Mouse (Mus musculus) embryonic facial prominence, embryonic 10.5 days (tissue): ENCODE measurements around the gene Hdc. TPM values are rescaled to one million over a fixed set of nuclear protein-coding genes. Genes with fewer than 3 reads are reported as not detected.

Source experiments
- DNase-seq: peaks from one replicate; pipeline ENCODE4 v3.0.0-alpha.2; 2017; ENCODE audit warnings: low spot score
- H3K27ac ChIP-seq: fragments of 300-500 bp; sonication (generic); replicated peaks from 2 replicates; pipeline ENCODE4 v1.5.1; 2016; ENCODE audit warnings: mild to moderate bottlenecking
- H3K27me3 ChIP-seq: fragments of 300-500 bp; sonication (generic); replicated peaks from 2 replicates; pipeline ENCODE4 v1.6.1; 2016; ENCODE audit warnings: low read depth, mild to moderate bottlenecking; ENCODE audit not compliant: poor library complexity, severe bottlenecking
- H3K36me3 ChIP-seq: fragments of 300-500 bp; sonication (generic); replicated peaks from 2 replicates; pipeline ENCODE4 v1.6.1; 2016; ENCODE audit warnings: mild to moderate bottlenecking, moderate library complexity
- H3K4me1 ChIP-seq: fragments of 300-500 bp; sonication (generic); 2 replicates; pipeline ENCODE4 v1.6.1; 2016
- H3K4me3 ChIP-seq: fragments of 300-500 bp; sonication (generic); 2 replicates; pipeline ENCODE4 v1.5.1; 2016; ENCODE audit warnings: mild to moderate bottlenecking, moderate library complexity
- H3K9me3 ChIP-seq: fragments of 300-500 bp; sonication (generic); 2 replicates; pipeline ENCODE4 v1.6.1; 2016; ENCODE audit warnings: mild to moderate bottlenecking
- WGBS: fragments of 180-500 bp; shearing (Covaris S2); methylation state at CpG from one replicate; pipeline ENCODE4 v1.1.7; 2016; 5-methylcytosine and 5-hydroxymethylcytosine counted together
- polyA plus RNA-seq: library from polyadenylated mRNA; unstranded; fragments of >200 nt; fragmentation: Nextera tagmentation; extraction: Ambion mirVana; gene quantifications from 2 replicates; pipeline ENCODE4 v1.2.1, GENCODE M21; 2016

Hdc gene
- 0.40 and 0.95 TPM in 2 replicates for polyA plus RNA-seq

DNA sequence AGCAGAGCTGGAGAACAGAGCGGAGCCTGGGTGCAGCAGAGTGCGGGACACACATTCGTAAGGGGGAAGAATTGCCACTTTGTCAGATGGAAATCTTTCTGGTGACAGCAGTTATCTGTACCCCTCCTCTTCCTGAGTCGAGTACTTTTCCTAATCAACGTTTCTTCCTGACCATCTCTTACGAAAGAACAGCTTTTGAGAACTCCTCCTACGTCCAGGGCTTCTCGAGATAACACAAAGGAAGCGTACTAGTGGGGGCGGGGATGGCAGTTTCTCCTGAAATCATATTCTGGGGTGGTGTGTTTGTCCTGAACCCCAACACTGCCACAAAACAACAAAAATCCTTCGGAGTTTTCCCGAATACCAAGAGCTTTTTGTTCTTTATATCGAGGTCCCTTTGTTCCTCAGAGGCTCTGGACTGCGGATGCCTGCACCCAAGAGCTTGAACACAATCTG is at the start of gene Hdc:
Gene Hdc, minus strand, starts transcription at position 51 of the 456 bp plus-strand sequence.
- H3K9me3 ChIP-seq, result no peaks in the 10 kb centered on the region
- H3K27ac ChIP-seq, result no peak within 1 kb of the TSS
- no peaks in the 10 kb centered on the region for H3K36me3 ChIP-seq
- H3K4me3 ChIP-seq, result no peak within 1 kb of the TSS
- 77% methylated on average over 14 of the region's 14 CpGs for WGBS
- no peaks in the 10 kb centered on the region for H3K27me3 ChIP-seq
- 0 out of 2 replicates have a peak, but pooled peaks cover 5% of the 10 kb centered on the region for H3K4me1 ChIP-seq
- DNase-seq, result no peak

DNA sequence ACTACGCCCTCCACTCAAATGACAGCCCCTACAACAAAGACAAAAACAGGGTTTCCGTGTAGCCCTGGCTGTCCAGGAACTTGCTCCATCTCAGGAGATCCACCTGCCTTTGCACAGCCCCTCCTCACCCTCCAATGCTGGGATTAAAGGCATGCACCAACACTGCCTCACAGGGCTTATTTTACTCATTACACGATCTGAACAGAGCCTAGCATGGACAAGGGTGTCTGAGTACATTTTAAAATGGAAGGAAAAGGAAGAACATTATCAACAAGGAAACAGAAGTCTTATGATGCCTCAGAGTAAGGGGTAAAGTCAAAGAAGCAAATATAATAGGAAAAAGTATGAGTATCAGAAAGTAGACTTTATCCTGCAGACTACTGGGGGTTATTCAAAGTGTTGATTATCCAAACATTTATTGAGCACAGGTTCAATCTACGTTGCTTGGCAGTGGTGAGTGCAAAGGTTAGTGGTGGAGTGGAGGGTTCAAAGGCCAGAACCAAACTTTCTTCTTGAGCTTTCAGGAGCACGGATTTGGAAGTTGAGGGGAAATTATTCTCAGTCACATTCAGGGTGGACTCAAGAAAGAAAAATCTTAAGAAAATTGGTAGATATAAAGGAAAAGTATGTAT is 49.6 kb upstream of the Hdc start:
- no peak overlapping the region for H3K27ac ChIP-seq
- 93% methylated on average over 5 of the region's 5 CpGs for WGBS
- peaks cover 15% of the 10 kb centered on the region for H3K4me1 ChIP-seq
- peaks cover 20% of the 10 kb centered on the region for H3K36me3 ChIP-seq
- no peaks in the 10 kb centered on the region for H3K9me3 ChIP-seq
- no peaks in the 10 kb centered on the region for H3K27me3 ChIP-seq
- DNase-seq, result no peak
- H3K4me3 ChIP-seq, result no peak overlapping the region

DNA sequence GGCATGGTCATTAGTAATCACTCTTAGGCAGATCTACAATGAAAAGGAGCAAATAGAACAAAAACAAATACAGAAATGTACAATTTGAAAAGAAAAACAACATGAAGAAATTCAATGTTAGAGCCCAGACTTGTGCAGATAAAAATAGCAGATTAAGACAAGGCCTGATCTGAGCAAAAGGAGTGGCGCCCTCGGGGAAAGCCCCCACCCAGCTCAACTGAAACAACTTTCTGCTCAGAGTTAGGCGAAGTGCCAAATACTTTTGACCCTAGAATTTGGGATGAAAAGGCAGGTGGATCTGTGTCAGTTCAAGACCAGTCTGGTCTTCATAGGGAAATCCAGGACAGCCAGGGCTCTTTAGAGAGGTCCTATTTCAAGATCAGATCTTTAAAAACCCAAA is 46.9 kb upstream of the Hdc start:
- Histone ChIP-seq H3K9me3 (no peaks in the 10 kb centered on the region), H3K4me3 (no peak overlapping the region), H3K4me1 (no peaks in the 10 kb centered on the region), H3K27ac (no peak overlapping the region), H3K27me3 (no peaks in the 10 kb centered on the region), H3K36me3 (peaks cover 20% of the 10 kb centered on the region)
- 91% methylated on average over 3 of the region's 3 CpGs for WGBS
- no peak for DNase-seq

DNA sequence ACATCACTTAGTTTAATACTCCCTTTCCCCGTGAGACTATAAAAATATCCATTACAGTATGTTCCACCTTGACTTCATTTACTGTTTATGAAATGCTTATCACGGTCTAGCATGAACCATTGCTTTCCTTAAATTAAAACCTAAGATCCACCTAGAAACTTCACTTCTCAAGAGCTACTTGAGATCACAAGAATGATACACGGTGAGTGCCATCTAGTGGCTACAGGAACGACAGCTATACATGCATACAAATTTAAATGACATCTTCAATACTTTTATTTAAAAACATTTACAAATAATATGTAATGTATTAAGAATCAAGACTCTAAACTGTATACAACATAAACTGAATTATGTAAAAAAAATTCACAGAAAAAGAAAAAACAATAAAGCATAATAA is 44.4 kb upstream of the Hdc start:
- H3K27ac ChIP-seq, result no peak overlapping the region
- peaks cover 20% of the 10 kb centered on the region for H3K36me3 ChIP-seq
- no peak overlapping the region for H3K4me3 ChIP-seq
- 66% methylated on average over 4 of the region's 4 CpGs for WGBS
- no peaks in the 10 kb centered on the region for H3K27me3 ChIP-seq
- no peaks in the 10 kb centered on the region for H3K9me3 ChIP-seq
- H3K4me1 ChIP-seq, result no peaks in the 10 kb centered on the region
- no peak for DNase-seq

DNA sequence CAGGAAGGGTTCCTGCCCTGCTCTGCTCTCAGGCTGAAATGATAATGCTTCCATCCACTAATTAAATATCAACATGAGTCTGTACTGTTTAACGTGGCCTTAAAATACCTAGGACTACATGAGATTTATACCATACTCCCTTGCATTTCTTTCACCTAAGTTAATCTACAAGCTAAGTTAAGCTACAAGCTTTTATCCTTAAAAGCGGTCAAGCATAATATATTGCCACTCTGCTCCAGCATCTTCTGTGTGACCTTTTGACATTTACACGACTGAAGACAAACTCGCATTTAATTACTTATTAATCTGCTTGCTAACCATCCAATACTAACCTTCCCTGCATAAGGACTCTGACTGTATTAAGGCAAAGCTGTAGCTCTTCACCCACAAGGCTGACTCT is 33.8 kb upstream of the Hdc start:
- H3K4me1 ChIP-seq, result no peaks in the 10 kb centered on the region
- WGBS, result 89% methylated on average over 4 of the region's 4 CpGs
- H3K9me3 ChIP-seq, result no peaks in the 10 kb centered on the region
- H3K36me3 ChIP-seq, result peaks cover 89% of the 10 kb centered on the region
- H3K27me3 ChIP-seq, result no peaks in the 10 kb centered on the region
- DNase-seq, result no peak
- H3K4me3 ChIP-seq, result no peak overlapping the region
- no peak overlapping the region for H3K27ac ChIP-seq

DNA sequence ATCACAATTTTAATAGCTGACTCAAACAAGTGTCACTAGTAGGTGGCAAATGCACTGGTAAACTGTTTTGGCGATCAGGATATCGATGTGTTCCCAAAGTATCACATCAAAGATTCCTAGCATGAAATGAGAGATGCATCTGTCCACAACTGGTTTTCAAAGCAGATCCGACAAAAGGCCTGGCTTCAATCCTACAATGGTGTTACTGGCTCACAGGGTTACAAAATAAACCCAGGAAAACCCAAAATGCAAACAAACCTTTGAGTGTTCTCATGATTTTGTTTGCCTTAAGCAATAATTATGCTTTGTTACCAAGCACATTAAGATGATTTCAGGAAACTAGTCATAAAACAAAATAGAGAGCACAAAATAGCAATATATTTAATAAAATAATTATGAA is 28.7 kb upstream of the Hdc start:
- Histone ChIP-seq H3K36me3 (peaks cover 97% of the 10 kb centered on the region), H3K9me3 (no peaks in the 10 kb centered on the region), H3K4me1 (no peaks in the 10 kb centered on the region), H3K4me3 (no peak overlapping the region), H3K27ac (no peak overlapping the region), H3K27me3 (no peaks in the 10 kb centered on the region)
- DNase-seq, result no peak
- WGBS, result 94% methylated on average over 3 of the region's 3 CpGs

DNA sequence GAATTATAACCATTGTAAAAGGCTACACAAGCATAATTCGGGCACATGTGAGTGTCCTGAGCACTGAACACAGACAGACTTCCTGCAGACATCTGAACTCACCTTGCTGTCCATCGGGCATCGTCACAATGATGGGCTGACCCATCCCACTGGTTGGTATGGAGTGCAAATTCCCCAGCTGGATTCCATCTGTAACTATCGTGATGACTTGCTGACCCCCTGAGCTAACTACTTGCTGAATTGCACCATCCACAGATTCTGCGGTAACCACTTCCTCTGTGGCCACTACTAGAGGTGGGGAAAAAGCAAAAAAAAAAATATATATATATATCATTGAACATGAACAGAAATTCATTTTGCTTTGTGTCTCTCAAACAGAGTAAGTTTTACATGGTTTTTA is 27.4 kb upstream of the Hdc start:
- Histone ChIP-seq H3K36me3 (peaks cover 97% of the 10 kb centered on the region), H3K27ac (no peak overlapping the region), H3K4me1 (no peaks in the 10 kb centered on the region), H3K9me3 (no peaks in the 10 kb centered on the region), H3K27me3 (no peaks in the 10 kb centered on the region), H3K4me3 (no peak overlapping the region)
- DNase-seq, result no peak
- 91% methylated on average over 5 of the region's 5 CpGs for WGBS

DNA sequence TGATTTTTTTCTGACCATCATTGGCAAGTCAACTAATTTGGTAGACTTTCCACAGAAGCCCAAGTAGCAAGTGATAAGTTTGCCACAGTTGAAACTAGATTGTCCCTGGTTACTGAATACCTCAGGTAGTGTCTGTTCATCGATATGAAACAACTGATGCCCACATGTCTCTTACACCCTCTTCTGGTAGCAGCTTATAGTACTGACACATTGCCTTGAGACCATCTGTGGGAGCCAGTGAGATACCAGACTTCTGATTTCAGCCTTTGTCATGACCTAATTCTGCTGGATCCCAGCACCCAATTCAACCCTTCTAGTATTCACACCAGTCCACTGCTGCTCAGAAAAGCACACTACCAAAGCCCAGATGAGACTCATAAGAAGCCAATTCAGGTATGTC is 25.7 kb upstream of the Hdc start:
- Histone ChIP-seq H3K27ac (no peak overlapping the region), H3K9me3 (no peaks in the 10 kb centered on the region; the same call in 1 of the 2 replicates), H3K27me3 (no peaks in the 10 kb centered on the region), H3K4me1 (no peaks in the 10 kb centered on the region), H3K36me3 (peaks cover 97% of the 10 kb centered on the region), H3K4me3 (no peak overlapping the region)
- WGBS, result 98% methylated on average over 1 of the region's 1 CpGs
- no peak for DNase-seq

DNA sequence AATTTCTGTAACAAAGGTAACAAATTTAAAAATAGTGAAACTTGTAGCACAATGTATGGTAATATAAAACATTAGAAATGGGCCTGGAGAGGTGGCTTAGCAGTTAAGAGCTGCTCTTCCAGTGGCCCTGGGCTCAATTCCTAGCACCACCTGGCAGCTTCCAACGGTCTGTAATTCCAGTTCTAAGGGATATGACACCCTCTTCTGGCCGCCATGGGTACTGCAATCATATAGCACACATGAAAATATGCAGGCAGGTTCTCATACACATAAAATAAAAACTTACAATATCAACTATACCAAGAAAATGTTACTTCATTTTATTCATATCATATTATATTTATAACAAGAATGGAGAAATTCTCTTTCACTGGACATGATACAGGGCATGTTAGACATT is 21.2 kb upstream of the Hdc start:
- Histone ChIP-seq H3K9me3 (no peaks in the 10 kb centered on the region; the same call in 1 of the 2 replicates), H3K4me1 (no peaks in the 10 kb centered on the region), H3K4me3 (no peak overlapping the region), H3K27me3 (no peaks in the 10 kb centered on the region), H3K36me3 (peaks cover 89% of the 10 kb centered on the region), H3K27ac (no peak overlapping the region)
- DNase-seq, result no peak
- WGBS, result 91% methylated on average over 2 of the region's 2 CpGs

DNA sequence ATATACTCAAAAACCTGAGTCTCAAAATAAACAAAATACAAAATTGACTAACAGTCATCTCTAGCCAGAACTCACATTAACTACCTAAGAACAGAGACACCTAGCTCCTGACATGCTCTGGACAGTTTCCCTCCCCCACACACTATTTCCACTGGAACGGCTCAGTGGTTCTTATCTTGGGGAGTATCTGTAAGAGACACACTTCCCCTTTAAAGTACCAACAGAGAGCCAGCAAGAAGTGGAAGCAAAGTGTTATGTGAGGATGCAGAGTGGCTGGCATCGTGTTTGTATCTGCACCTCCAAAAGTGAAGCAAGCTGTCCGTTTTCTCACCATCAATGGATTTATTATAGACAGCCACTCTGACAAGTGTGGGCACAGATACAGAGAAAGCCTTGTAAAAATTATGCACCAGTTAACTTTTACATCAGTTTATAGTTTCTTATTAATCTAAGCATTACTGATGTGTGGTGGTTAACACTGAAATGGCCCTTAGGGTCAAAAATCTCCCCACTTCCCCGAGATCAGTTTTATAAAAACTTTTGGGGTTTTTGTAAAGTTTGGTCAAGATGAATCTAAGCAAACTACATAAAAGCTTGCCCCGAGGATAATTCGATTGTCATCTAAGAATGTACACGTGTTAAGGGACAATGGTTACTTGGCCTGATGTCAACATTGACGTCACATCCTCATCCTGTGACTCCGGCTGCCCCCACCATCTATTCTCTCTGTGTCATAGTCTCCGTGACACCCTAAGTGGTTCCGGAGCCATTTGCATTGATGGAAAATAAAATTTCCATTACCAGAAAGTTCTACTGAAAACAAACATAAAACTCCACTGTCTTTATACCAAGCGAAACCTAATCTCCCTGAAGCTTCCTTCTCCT is 17.1 kb upstream of the Hdc start:
- Histone ChIP-seq H3K4me3 (no peak overlapping the region), H3K4me1 (no peaks in the 10 kb centered on the region), H3K36me3 (peaks cover 87% of the 10 kb centered on the region), H3K9me3 (no peaks in the 10 kb centered on the region; the same call in 1 of the 2 replicates), H3K27me3 (no peaks in the 10 kb centered on the region), H3K27ac (no peak overlapping the region)
- DNase-seq, result no peak
- 86% methylated on average over 12 of the region's 12 CpGs for WGBS

DNA sequence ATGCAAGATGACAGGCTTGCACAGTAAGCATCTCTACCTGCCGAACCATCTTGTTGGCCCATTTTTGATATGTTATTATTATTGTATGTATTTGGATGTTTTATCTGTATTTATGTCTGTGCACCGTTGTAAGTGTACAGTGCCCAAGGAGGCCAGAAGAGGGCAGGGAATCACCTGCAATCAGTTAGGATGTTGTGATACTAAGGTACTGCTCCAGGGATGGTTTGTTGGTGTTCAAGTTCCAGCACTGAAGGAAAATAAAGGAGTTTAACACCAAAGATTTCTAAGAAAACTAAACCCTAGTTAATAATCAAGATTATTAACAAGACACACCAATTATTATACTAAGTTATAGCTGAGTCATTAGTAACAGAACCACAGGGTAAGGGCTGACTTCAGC is 14.1 kb upstream of the Hdc start:
- H3K36me3 ChIP-seq, result peaks cover 87% of the 10 kb centered on the region
- peaks cover 7% of the 10 kb centered on the region; the same call in 1 of the 2 replicates for H3K4me1 ChIP-seq
- no peak overlapping the region for H3K27ac ChIP-seq

DNA sequence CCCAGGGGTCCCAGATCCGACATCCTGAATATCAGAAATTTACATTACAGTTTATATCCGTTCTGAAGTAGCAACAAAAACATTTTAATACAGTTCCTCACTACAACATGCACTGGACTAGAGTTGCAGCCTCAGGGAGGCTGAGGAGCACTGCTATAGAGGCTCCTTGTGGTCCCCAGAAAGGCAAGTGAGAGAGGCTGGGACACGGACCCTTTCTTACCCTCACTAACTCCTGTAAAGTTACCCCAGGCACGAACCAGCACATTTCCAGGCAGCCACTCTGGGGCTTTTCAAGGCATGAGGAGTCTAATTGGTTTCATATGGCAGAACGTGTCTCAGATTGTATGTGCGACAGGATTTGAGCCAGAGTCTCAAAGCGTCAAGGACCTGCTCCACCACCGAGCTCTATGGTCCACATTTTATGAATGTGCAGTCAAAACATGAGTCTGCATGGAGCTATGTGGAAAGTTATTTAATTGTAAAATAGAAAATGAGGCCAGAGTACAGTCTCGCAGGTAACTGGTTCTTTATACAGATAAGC is 9.4 kb upstream of the Hdc start:
- 56% methylated on average over 9 of the region's 9 CpGs for WGBS
- peak; percentile 50 for DNase-seq
- Histone ChIP-seq H3K4me1 (peaks cover 11% of the 10 kb centered on the region; the same call in 1 of the 2 replicates), H3K9me3 (no peaks in the 10 kb centered on the region), H3K27me3 (no peaks in the 10 kb centered on the region), H3K36me3 (peaks cover 72% of the 10 kb centered on the region), H3K27ac (no peak overlapping the region; the same call in 1 of the 2 replicates), H3K4me3 (no peak overlapping the region)

More for the DNA sequence above, 14.1 kb upstream of the Hdc start:
- Histone ChIP-seq H3K4me3 (no peak overlapping the region), H3K9me3 (no peaks in the 10 kb centered on the region), H3K27me3 (no peaks in the 10 kb centered on the region)
- 87% methylated on average over 2 of the region's 2 CpGs for WGBS
- no peak for DNase-seq
